Mouse (Mus musculus) kidney, adult 2 months (tissue): ENCODE measurements around the gene Dcaf17. TPM values are rescaled to one million over a fixed set of nuclear protein-coding genes. Genes with fewer than 3 reads are reported as not detected.

ENCODE experiments used
- DNase-seq: peaks from one replicate; pipeline ENCODE4 v3.0.0; 2021
- H3K27ac ChIP-seq: fragments of 200-500 bp; 2 replicates; pipeline ENCODE4 v1.5.1; 2012; ENCODE audit warnings: low read depth, low read length, control low read depth, inconsistent platforms; ENCODE audit not compliant: insufficient read depth
- H3K27me3 ChIP-seq: fragments of 200-500 bp; replicated peaks from 2 replicates; pipeline ENCODE4 v1.6.1; 2012; ENCODE audit warnings: mild to moderate bottlenecking, moderate library complexity, low read length, inconsistent platforms; ENCODE audit not compliant: control insufficient read depth, insufficient read depth
- H3K36me3 ChIP-seq: fragments of 200-500 bp; 2 replicates; pipeline ENCODE4 v1.6.1; 2012; ENCODE audit warnings: mild to moderate bottlenecking, moderate library complexity, low read length, inconsistent platforms; ENCODE audit not compliant: control insufficient read depth, insufficient read depth
- H3K4me1 ChIP-seq: fragments of 200-500 bp; 2 replicates; pipeline ENCODE4 v1.6.1; 2011; ENCODE audit warnings: low read length; ENCODE audit not compliant: control insufficient read depth, insufficient read depth
- H3K4me3 ChIP-seq: fragments of 200-500 bp; 2 replicates; pipeline ENCODE4 v1.5.1; 2011; ENCODE audit warnings: mild to moderate bottlenecking, low read depth, low read length, control low read depth; ENCODE audit not compliant: insufficient read depth
- CTCF ChIP-seq: fragments of 200-500 bp; conservative IDR thresholded peaks from 2 replicates; pipeline ENCODE4 v1.5.1; 2011; ENCODE audit warnings: low read depth, mild to moderate bottlenecking, control low read depth, low read length, moderate library complexity, mixed read lengths; ENCODE audit not compliant: insufficient read depth, insufficient read length
- POLR2A ChIP-seq: fragments of 200-500 bp; IDR thresholded peaks from one replicate; pipeline ENCODE4 v1.6.1; 2011; ENCODE audit warnings: low read depth, low read length, control low read depth
- WGBS: fragments of 180-500 bp; shearing (Covaris S2); methylation state at CpG from one replicate; pipeline ENCODE4 v1.1.7; 2018; 5-methylcytosine and 5-hydroxymethylcytosine counted together
- polyA plus RNA-seq: library from polyadenylated mRNA; depleted of rRNA; stranded (reverse); fragments of >200 nt; gene quantifications from 2 replicates; pipeline ENCODE4 v1.2.3, GENCODE M21; 2012; rRNA removed

The Dcaf17 gene
- polyA plus RNA-seq, 1 experiment, result 3.7 TPM

GRCm38 (mm10) chr2:71134836-71135235, 79.7 kb downstream of the Dcaf17 start:
- H3K27ac ChIP-seq, result no peak overlapping the region
- H3K4me1 ChIP-seq, result no peaks in the 10 kb centered on the region
- no peaks in the 10 kb centered on the region for H3K27me3 ChIP-seq
- 77% methylated on average over 5 of the region's 5 CpGs for WGBS
- no peaks in the 10 kb centered on the region for H3K36me3 ChIP-seq
- H3K4me3 ChIP-seq, result no peak overlapping the region
- DNase-seq, result no peak
- no peak for TF ChIP-seq POLR2A
- TF ChIP-seq CTCF, result no peak

GRCm38 (mm10) chr2:71140622-71141021, 85.5 kb downstream of the Dcaf17 start:
- Histone ChIP-seq H3K27me3 (no peaks in the 10 kb centered on the region), H3K27ac (no peak overlapping the region), H3K36me3 (no peaks in the 10 kb centered on the region), H3K4me3 (no peak overlapping the region), H3K4me1 (no peaks in the 10 kb centered on the region)
- TF ChIP-seq CTCF, result no peak
- TF ChIP-seq POLR2A, result no peak
- no peak for DNase-seq
- 81% methylated on average over 4 of the region's 4 CpGs for WGBS

GRCm38 (mm10) chr2:71142410-71142809, 87.3 kb downstream of the Dcaf17 start:
- no peak for DNase-seq
- H3K27ac ChIP-seq, result no peak overlapping the region
- WGBS, result 53% methylated on average over 7 of the region's 7 CpGs
- TF ChIP-seq CTCF (no peak), POLR2A (no peak)
- H3K4me1 ChIP-seq, result peaks cover 11% of the 10 kb centered on the region; the same call in 1 of the 2 replicates
- H3K36me3 ChIP-seq, result no peaks in the 10 kb centered on the region
- no peak overlapping the region for H3K4me3 ChIP-seq
- H3K27me3 ChIP-seq, result no peaks in the 10 kb centered on the region

GRCm38 (mm10) chr2:71145853-71146252, 90.7 kb downstream of the Dcaf17 start:
- no peaks in the 10 kb centered on the region for H3K36me3 ChIP-seq
- no peaks in the 10 kb centered on the region for H3K27me3 ChIP-seq
- no peak overlapping the region for H3K27ac ChIP-seq
- peaks cover 11% of the 10 kb centered on the region; the same call in 1 of the 2 replicates for H3K4me1 ChIP-seq
- no peak for DNase-seq
- no peak for TF ChIP-seq CTCF
- TF ChIP-seq POLR2A, result no peak
- 87% methylated on average over 4 of the region's 4 CpGs for WGBS
- no peak overlapping the region for H3K4me3 ChIP-seq

- DNase-seq, result peak; percentile 86
- no peak overlapping the region for H3K4me3 ChIP-seq
- no peaks in the 10 kb centered on the region for H3K27me3 ChIP-seq
- no peaks in the 10 kb centered on the region for H3K36me3 ChIP-seq
- peaks cover 11% of the 10 kb centered on the region; the same call in 1 of the 2 replicates for H3K4me1 ChIP-seq
- H3K27ac ChIP-seq, result no peak overlapping the region
- TF ChIP-seq POLR2A (no peak), CTCF (no peak)
- WGBS, result 19% methylated on average over 3 of the region's 3 CpGs
Observed at GRCm38 (mm10) chr2:71146266-71146665, 91.1 kb downstream of the Dcaf17 start.

GRCm38 (mm10) chr2:71147816-71148215, 92.7 kb downstream of the Dcaf17 start:
- DNase-seq, result no peak
- Histone ChIP-seq H3K27me3 (no peaks in the 10 kb centered on the region), H3K4me3 (no peak overlapping the region), H3K36me3 (no peaks in the 10 kb centered on the region), H3K27ac (no peak overlapping the region), H3K4me1 (peaks cover 11% of the 10 kb centered on the region; the same call in 1 of the 2 replicates)
- TF ChIP-seq POLR2A, result no peak
- no peak for TF ChIP-seq CTCF
- 56% methylated on average over 6 of the region's 6 CpGs for WGBS

Other genes with a start within 250 kb of the Dcaf17 start
- gene Tlk1, start 229.6 kb upstream of the Dcaf17 start, polyA plus RNA-seq, result 11.0 and 13.9 TPM in 2 replicates
- gene Mettl8, start 255 bp downstream of the Dcaf17 start, polyA plus RNA-seq, result 5.3 and 6.6 TPM in 2 replicates
- 0.25 and 0.42 TPM in 2 replicates for gene Cybrd1, start 62.6 kb downstream of the Dcaf17 start, polyA plus RNA-seq
- gene Dync1i2, start 156.4 kb downstream of the Dcaf17 start, polyA plus RNA-seq, result 17.5 and 28.8 TPM in 2 replicates